Mouse (Mus musculus) embryonic facial prominence, embryonic 12.5 days (tissue): ENCODE data around the gene Cntd1. TPM values are rescaled to one million over a fixed set of nuclear protein-coding genes. Genes with fewer than 3 reads are reported as not detected.

Experiments
- ATAC-seq: fragments of 200-750 bp; cut with Nextera tagmentation; 2 replicates; pipeline ENCODE4 v1.8.0; 2017; ENCODE audit not compliant: insufficient number of reproducible peaks, insufficient read depth, low FRiP score, low TSS enrichment
- H3K27ac ChIP-seq: fragments of 300-500 bp; sonication (generic); 2 replicates; pipeline ENCODE4 v1.5.1; 2016; ENCODE audit warnings: mild to moderate bottlenecking
- H3K27me3 ChIP-seq: fragments of 300-500 bp; sonication (generic); 2 replicates; pipeline ENCODE4 v1.6.1; 2016; ENCODE audit warnings: mild to moderate bottlenecking, moderate library complexity
- H3K36me3 ChIP-seq: fragments of 300-500 bp; sonication (generic); 2 replicates; pipeline ENCODE4 v1.6.1; 2016; ENCODE audit warnings: mild to moderate bottlenecking
- H3K4me1 ChIP-seq: fragments of 300-500 bp; sonication (generic); 2 replicates; pipeline ENCODE4 v1.6.1; 2016
- H3K4me2 ChIP-seq: fragments of 300-500 bp; sonication (generic); replicated peaks from 2 replicates; pipeline ENCODE4 v1.6.1; 2016; ENCODE audit warnings: mild to moderate bottlenecking, moderate library complexity
- H3K4me3 ChIP-seq: fragments of 300-500 bp; sonication (generic); 2 replicates; pipeline ENCODE4 v1.5.1; 2016; ENCODE audit warnings: mild to moderate bottlenecking
- H3K9ac ChIP-seq: fragments of 300-500 bp; sonication (generic); 2 replicates; pipeline ENCODE4 v1.6.1; 2016; ENCODE audit warnings: mild to moderate bottlenecking, moderate library complexity
- H3K9me3 ChIP-seq: fragments of 300-500 bp; sonication (generic); 2 replicates; pipeline ENCODE4 v1.6.1; 2016; ENCODE audit warnings: mild to moderate bottlenecking, moderate library complexity
- WGBS: fragments of 180-500 bp; shearing (Covaris S2); methylation state at CpG from one replicate; pipeline ENCODE4 v1.1.7; 2016; 5-methylcytosine and 5-hydroxymethylcytosine counted together
- polyA plus RNA-seq: library from polyadenylated mRNA; unstranded; fragments of >200 nt; fragmentation: Nextera tagmentation; extraction: Ambion mirVana; gene quantifications from 2 replicates; pipeline ENCODE4 v1.2.1, GENCODE M21; 2016

Cntd1 gene
- polyA plus RNA-seq, 1 experiment from 2014 or later: 2.0 TPM

DNA sequence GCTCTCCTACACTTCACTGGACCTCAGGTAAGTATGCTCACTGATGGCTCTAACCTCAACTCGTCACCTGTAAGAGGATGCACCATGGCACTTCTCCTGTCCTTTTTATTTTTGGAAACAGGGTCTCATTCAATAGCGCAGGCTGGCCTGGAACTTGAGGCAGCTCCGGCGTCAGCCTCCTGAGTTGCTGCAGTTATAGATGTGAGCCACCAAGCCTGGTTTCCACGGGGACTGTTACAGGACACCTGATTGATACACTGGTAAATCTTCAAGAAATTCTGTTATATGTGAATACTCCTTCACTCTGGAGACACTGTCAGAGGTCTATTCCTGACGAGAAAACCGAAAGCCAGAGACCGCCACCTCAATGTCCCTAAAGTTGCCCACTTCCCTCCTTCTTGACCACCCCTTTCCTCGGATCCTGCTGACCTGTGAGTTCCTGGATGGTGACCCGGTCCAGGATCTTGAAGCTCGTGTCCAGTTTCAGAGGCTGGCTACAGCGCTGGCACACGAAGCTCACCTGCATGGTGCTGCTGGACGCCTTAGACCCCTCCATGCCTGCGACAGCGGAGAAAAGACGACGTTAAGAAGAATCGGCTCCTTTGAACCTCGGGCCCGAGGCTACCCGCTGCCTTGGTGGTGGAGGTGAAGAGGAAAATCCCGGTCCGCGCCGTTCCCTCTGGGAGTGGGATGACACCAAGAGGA, 22.6 kb downstream of the Cntd1 start:
- H3K27ac ChIP-seq: no peak overlapping the region
- peak overlapping the region; percentile 77 for H3K9ac ChIP-seq
- peak overlapping the region; percentile 96 for H3K4me2 ChIP-seq
- H3K36me3 ChIP-seq: peaks cover 18% of the 10 kb centered on the region
- H3K4me3 ChIP-seq: peak overlapping the region; percentile 92
- H3K27me3 ChIP-seq: no peaks in the 10 kb centered on the region
- ATAC-seq: no peak
- H3K9me3 ChIP-seq: no peaks in the 10 kb centered on the region
- 13% methylated on average over 26 of the region's 26 CpGs for WGBS
- peaks cover 13% of the 10 kb centered on the region for H3K4me1 ChIP-seq

DNA sequence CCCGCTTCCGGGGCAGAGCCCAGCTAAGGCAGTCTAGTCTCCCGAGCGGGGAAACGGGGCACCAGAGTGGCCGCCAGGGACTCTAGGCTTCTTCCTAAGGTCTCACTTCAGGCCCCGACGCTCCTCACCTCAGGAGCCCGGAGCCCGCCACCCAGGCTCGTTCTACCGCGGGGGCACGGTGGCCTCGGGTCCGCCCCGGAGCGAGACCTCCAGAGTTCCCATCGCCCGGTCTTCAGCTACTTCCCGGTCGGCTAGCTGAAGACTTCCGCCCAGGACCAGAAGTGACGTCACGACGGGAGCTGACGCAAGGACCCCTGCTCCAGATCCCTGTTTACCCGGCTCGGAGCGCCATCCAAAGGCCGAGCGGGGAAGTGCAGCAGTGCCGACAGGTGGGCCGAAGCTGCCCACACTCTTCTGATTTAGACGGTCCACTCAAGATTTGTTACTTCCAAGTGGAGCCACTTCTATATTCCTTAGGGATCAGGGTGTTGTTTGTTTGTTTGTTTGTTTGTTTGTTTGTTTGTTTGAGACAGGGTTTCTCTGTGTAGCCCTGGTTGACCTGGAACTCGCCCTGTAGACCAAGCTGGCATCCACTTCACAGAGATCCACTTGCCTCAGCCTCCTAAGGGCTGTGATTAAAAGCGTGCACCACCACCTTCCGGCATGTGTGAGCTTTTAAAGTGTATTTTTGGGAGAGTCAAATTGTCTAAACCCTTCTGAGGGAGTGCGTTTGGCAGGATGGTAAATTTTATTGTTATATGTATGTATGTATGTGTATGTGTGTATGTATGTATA, 23.4 kb downstream of the Cntd1 start, which contains the start of gene Becn1:
Becn1 (minus strand) TSS at position 283 of the 795 bp plus-strand sequence.
- H3K4me3 ChIP-seq: peak within 1 kb of the TSS; percentile 92
- H3K9me3 ChIP-seq: no peaks in the 10 kb centered on the region
- peak; percentile 77; the same call in 1 of the 2 replicates for ATAC-seq
- WGBS: 6% methylated on average over 39 of the region's 39 CpGs
- H3K9ac ChIP-seq: peak within 1 kb of the TSS; percentile 77
- H3K4me1 ChIP-seq: peaks cover 13% of the 10 kb centered on the region
- H3K27ac ChIP-seq: no peak within 1 kb of the TSS
- H3K36me3 ChIP-seq: peaks cover 13% of the 10 kb centered on the region
- no peaks in the 10 kb centered on the region for H3K27me3 ChIP-seq
- H3K4me2 ChIP-seq: peak within 1 kb of the TSS; percentile 96

DNA sequence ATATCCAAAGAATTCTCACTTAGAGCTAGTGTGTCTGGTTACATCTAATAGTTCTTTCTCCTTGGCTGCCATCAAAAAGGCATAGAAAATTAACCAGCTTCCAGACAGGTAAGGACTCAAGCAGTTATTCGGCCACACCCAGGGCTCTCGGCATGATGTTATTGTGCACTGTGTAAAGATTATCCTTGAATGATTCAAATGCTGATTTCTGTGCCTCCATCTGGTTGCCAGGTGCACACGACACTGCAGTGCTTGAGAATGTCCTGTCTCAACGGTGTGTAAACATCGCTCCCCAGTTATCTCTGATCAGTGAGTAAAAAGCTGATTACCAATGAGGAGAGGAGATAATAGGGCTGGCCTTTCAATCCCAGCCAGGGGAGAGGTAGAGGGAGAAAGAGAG, 28.9 kb downstream of the Cntd1 start:
- Histone ChIP-seq H3K9ac (no peak overlapping the region), H3K27me3 (no peaks in the 10 kb centered on the region), H3K4me2 (no peak overlapping the region), H3K36me3 (no peaks in the 10 kb centered on the region), H3K4me1 (no peaks in the 10 kb centered on the region), H3K27ac (no peak overlapping the region), H3K4me3 (no peak overlapping the region), H3K9me3 (no peaks in the 10 kb centered on the region)
- WGBS: 43% methylated on average over 5 of the region's 5 CpGs
- ATAC-seq: no peak

DNA sequence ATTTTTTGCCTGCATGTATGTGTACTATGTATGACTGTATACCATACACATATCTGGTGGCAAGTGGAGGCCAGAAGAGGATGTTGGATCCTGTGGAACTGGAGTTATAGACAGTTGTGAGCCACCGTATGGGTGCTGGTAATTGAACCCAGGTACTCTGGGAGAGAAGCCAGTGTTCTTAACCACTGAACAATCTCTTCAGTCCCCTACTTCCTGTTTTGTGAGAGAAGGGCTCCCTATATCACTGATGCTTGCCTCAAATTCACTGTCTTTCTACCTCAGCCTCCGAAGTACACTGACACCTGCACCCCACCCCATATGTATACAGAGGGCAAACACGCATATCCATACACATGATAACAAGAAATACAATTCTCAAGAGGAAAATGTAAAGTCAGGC, 32.3 kb downstream of the Cntd1 start:
- Histone ChIP-seq H3K9ac (no peak overlapping the region), H3K27ac (no peak overlapping the region), H3K4me2 (no peak overlapping the region), H3K9me3 (no peaks in the 10 kb centered on the region), H3K27me3 (no peaks in the 10 kb centered on the region), H3K4me3 (no peak overlapping the region), H3K36me3 (no peaks in the 10 kb centered on the region), H3K4me1 (no peaks in the 10 kb centered on the region)
- no peak for ATAC-seq
- WGBS: 79% methylated on average over 3 of the region's 3 CpGs

DNA sequence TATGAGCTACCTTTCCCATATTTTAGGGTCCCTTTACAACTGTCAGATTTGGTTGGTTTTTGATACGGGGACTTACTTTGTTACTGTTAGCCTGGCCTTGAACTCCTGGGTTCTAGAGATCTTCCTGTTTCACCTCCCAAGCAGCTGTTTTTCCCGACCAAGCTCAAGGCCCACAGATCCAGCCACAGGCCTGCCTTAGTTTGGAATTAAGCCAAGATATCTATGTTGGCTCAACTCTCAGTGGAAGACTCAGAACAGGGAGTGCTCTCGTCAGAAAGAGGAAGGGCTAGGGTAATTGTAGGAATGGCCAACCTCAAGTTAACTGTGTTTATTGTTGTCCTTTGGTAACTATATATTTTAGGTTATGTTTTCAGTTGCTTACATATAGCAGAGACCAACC, 33.3 kb downstream of the Cntd1 start:
- H3K36me3 ChIP-seq: no peaks in the 10 kb centered on the region
- H3K4me1 ChIP-seq: peaks cover 6% of the 10 kb centered on the region
- H3K9me3 ChIP-seq: no peaks in the 10 kb centered on the region
- WGBS: 78% methylated on average over 3 of the region's 3 CpGs
- no peak overlapping the region for H3K4me2 ChIP-seq
- H3K4me3 ChIP-seq: no peak overlapping the region
- no peak overlapping the region for H3K27ac ChIP-seq
- no peaks in the 10 kb centered on the region for H3K27me3 ChIP-seq
- no peak overlapping the region for H3K9ac ChIP-seq
- ATAC-seq: no peak

DNA sequence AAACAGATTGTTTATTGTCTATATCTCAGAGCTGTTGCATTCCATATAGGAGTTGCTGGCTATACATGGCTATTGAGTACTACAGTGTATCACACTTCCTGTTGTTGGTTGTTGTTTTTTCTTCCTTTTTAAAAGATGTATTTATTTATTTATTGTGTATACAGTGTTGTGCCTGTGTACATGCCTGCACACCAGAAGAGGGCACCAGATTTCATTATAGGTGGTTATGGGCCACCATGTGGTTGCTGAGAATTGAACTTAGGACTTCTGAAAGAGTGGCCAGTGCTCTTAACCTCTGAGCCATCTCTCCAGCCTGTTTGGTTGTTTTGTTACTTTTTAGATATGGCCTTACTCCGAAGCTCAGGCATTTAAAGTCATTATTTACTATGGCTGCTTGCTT, 35.8 kb downstream of the Cntd1 start:
- peaks cover 12% of the 10 kb centered on the region for H3K36me3 ChIP-seq
- no peak for ATAC-seq
- H3K9me3 ChIP-seq: no peaks in the 10 kb centered on the region
- H3K4me1 ChIP-seq: peaks cover 11% of the 10 kb centered on the region
- H3K27me3 ChIP-seq: no peaks in the 10 kb centered on the region
- H3K9ac ChIP-seq: no peak overlapping the region
- 93% methylated on average over 1 of the region's 1 CpGs for WGBS
- no peak overlapping the region for H3K27ac ChIP-seq
- H3K4me3 ChIP-seq: no peak overlapping the region
- H3K4me2 ChIP-seq: no peak overlapping the region

DNA sequence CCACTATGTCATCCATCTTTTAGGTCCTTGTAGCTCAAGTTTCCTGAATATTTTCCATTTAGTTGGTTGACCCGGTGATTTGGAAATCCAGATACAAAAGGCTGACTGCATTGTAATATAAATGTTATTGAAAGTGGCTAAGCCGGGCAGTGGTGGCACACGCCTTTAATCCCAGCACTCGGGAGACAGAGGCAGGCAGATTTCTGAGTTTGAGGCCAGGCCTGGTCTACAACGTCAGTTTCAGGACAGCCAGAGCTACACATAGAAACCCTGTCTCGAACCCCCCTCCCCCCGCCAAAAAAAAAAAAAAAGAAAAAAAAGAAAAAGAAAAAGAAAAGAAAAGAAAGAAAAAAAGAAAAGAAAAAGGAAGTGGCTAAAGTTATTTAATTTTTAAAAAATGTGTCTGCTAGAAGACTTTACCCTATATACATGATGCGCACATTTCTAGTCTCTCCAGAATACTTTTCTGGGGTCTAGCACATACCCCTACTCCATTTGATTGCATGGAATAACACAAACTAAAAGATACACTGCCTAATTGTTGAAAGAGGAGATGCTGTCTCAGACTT, 36.4 kb downstream of the Cntd1 start:
- Histone ChIP-seq H3K4me3 (peak overlapping the region; percentile 98), H3K9me3 (no peaks in the 10 kb centered on the region), H3K9ac (peak overlapping the region; percentile 92), H3K27ac (no peak overlapping the region), H3K36me3 (peaks cover 18% of the 10 kb centered on the region), H3K4me2 (peak overlapping the region; percentile 98), H3K4me1 (peaks cover 11% of the 10 kb centered on the region), H3K27me3 (no peaks in the 10 kb centered on the region)
- 91% methylated on average over 8 of the region's 8 CpGs for WGBS
- no peak for ATAC-seq

DNA sequence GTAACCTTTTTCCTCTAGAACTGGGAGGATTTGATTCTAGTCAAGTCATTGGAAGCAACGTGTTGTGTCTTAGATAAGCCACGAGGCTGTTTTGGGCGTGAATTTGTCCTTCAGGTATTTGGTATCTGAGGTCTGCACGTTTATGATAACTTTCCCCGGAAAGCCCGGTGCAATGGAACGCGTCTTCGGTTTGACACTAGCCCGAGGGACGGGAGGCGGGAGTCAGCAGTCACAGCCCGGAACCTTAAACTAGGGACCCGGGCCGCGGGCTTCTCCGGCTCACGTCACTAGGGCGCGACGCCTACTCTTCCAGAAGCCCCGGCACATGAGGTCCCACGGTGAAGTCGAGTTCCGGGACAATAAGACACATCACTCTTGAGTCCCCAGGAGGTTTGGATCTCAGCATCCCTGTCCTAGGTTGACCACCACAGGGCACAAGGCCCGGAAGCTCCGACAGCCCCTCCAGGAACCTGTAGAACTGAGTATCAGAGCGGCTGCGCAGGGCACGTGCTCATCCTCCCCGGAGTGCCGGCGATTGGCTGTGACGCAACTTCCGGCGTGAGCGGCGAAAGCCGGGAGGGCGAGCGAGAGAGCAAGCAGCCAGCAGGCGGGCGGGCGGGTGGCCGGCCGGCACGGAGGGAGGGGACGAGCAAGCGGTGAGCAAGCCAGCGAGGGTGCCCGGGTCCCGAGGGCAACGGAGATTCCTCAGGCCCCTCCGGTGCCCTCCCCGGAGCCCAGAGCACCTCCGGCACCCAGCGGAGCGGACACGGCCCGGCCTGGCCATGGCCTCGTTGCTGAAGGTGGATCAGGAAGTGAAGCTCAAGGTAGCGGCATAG, 37.1 kb downstream of the Cntd1 start, which contains the start of gene Psme3:
Psme3 (plus strand) TSS at position 549 of the 836 bp plus-strand sequence.
- Histone ChIP-seq H3K27ac (peak within 1 kb of the TSS; percentile 73), H3K9me3 (no peaks in the 10 kb centered on the region), H3K4me2 (peak within 1 kb of the TSS; percentile 98), H3K27me3 (no peaks in the 10 kb centered on the region), H3K9ac (peak within 1 kb of the TSS; percentile 92), H3K4me3 (peak within 1 kb of the TSS; percentile 98), H3K4me1 (peaks cover 11% of the 10 kb centered on the region), H3K36me3 (peaks cover 24% of the 10 kb centered on the region)
- peak; percentile 87 for ATAC-seq
- under 1% methylated on average over 61 of the region's 62 CpGs for WGBS

DNA sequence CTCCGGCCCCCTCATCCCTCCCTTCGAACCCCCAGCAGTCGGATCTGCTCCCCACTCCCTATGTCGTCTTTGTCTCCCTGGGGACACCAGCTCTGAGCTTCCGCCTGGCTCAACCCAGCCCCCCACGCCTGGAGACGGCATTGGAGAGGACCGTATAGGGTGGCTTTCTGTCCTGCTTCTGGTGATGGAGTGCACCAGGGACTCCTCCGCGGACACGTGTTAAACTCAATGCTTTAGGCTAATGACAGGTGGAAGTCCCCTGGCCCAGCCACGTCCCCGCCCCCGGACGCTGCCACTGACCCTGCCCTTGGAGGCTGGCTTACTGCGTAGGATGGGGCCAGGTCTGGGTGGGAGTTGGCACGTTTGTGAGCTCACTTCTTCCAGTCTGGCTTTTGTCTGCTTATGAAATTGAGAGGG, 37.7 kb downstream of the Cntd1 start:
- peak overlapping the region; percentile 73 for H3K27ac ChIP-seq
- ATAC-seq: peak; percentile 74; the same call in 1 of the 2 replicates

DNA sequence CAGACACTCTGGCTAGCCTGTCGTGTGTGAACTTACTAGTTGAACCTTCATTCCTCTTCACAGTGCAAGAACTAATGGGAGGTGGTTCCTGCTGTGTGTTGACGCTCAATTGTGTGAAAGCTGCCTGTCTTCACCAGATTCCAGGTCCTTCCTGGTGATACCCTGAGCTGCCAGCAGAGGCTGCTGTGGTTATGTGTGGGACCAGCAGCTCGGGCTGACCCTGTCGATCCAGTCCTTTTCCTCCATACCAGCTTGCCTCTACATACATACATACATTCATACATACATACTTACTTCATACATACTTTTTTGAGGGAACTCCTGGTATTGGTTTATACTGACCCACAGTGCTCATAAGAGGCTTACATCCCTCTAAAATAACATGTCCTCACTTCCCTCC, 44.8 kb downstream of the Cntd1 start:
- peaks cover 69% of the 10 kb centered on the region for H3K36me3 ChIP-seq
- H3K4me2 ChIP-seq: no peak overlapping the region
- no peaks in the 10 kb centered on the region; the same call in 1 of the 2 replicates for H3K4me1 ChIP-seq
- H3K27ac ChIP-seq: no peak overlapping the region
- no peaks in the 10 kb centered on the region for H3K9me3 ChIP-seq
- H3K9ac ChIP-seq: no peak overlapping the region
- H3K4me3 ChIP-seq: no peak overlapping the region
- no peak for ATAC-seq
- 15% methylated on average over 4 of the region's 4 CpGs for WGBS
- H3K27me3 ChIP-seq: no peaks in the 10 kb centered on the region

More for the DNA sequence above, 37.7 kb downstream of the Cntd1 start:
- Histone ChIP-seq H3K9ac (peak overlapping the region; percentile 92), H3K4me1 (peaks cover 11% of the 10 kb centered on the region), H3K27me3 (no peaks in the 10 kb centered on the region), H3K9me3 (no peaks in the 10 kb centered on the region), H3K4me3 (peak overlapping the region; percentile 98), H3K4me2 (peak overlapping the region; percentile 98), H3K36me3 (peaks cover 31% of the 10 kb centered on the region)
- WGBS: under 1% methylated on average over 17 of the region's 17 CpGs

DNA sequence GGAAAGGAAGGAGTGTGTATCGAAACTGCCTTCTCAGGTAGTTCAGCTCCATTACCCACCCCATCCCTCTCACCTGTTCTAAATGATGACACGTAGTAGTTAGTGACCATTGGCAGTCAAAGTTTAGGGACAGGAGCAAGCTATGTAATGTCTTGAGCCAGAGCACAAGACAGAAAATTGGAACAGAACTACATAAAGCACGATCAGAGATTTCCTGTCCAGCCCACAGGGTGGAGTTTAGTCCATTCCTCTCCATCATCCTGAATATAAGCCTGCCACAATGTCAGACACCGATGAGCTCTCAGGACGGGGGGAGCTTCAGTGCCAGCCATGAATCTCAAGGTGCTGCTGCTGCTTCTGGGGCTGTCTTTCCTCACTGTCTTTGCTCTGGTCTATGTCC, 46.0 kb downstream of the Cntd1 start, which contains the start of gene Aoc2:
Aoc2 (plus strand) TSS at position 301 of the 400 bp plus-strand sequence.
- Histone ChIP-seq H3K36me3 (peaks cover 58% of the 10 kb centered on the region), H3K27me3 (no peaks in the 10 kb centered on the region), H3K4me1 (no peaks in the 10 kb centered on the region; the same call in 1 of the 2 replicates), H3K4me3 (no peak within 1 kb of the TSS), H3K27ac (no peak within 1 kb of the TSS), H3K9me3 (no peaks in the 10 kb centered on the region), H3K4me2 (no peak within 1 kb of the TSS), H3K9ac (no peak within 1 kb of the TSS)
- 96% methylated on average over 5 of the region's 5 CpGs for whole genome bisulfite sequencing
- no peak for ATAC-seq
